ENCODE assay signal across 9 mouse cellular contexts in the genomic region with DNA sequence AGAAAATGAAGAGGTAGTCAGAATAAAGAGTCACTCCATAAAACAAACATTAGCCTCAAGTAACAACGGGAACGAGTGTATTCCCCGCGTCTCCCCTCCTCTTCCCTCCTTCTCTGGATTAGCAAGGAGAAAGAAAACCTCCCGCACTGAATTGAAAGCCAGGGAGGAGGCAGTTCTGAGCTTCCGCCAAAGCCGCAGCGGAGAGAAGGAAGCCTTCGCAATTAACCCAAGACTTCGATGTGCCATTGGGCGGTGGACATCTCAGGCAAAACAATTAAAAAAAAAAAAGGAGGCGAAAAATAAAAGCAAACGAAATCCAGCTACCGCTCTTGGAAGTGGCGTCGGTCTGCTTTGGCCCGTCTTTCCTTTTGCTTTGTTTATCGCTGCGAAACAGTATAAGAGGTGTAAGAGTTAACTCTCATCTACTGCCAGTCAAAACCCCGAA. TPM values are rescaled to one million over a fixed set of nuclear protein-coding genes. Genes with fewer than 3 reads are reported as not detected.
DNase-seq lines count a peak whose midpoint lies in the region; ATAC-seq and TF ChIP-seq lines count a peak whose summit lies in the region.
"Had no signal": no experiment of that assay in that cellular context is flagged by ENCODE, and none has a peak within 500 bp of the region (broad histone marks: within the 10 kb centered on the region; RNA-seq: fewer than 3 reads in every experiment).

No protein-coding gene starts in this region.

- peaks cover 99% of the 10 kb centered on the region for H3K27me3 ChIP-seq in limb, embryonic 15.5 days
- peaks cover 44% of the 10 kb centered on the region for H3K27me3 ChIP-seq in midbrain, postnatal 0 days (ENCODE audit: insufficient read depth, low read length)

- H3K9me3 ChIP-seq in limb, embryonic 15.5 days: no peaks in the 10 kb centered on the region
- no peaks in the 10 kb centered on the region for H3K9me3 ChIP-seq in midbrain, postnatal 0 days (ENCODE audit: low read length)

- no peaks in the 10 kb centered on the region for H3K36me3 ChIP-seq in limb, embryonic 15.5 days
- no peaks in the 10 kb centered on the region for H3K36me3 ChIP-seq in midbrain, postnatal 0 days (ENCODE audit: insufficient read depth, low read length)

- no peak overlapping the region for H3K27ac ChIP-seq in limb, embryonic 15.5 days
- peak overlapping the region; percentile 84 for H3K27ac ChIP-seq in midbrain, postnatal 0 days (ENCODE audit: low read depth, low read length)

- intact Hi-C loops in heart, postnatal 36 days (cut with DNase I): loop anchor here (2.0 to 5.0 kb wide), 2 partner anchors 16 to 156 kb away; no protein-coding TSS in a partner anchor

- peaks cover 31% of the 10 kb centered on the region for H3K4me1 ChIP-seq in limb, embryonic 15.5 days
- no peaks in the 10 kb centered on the region for H3K4me1 ChIP-seq in midbrain, postnatal 0 days (ENCODE audit: insufficient read depth, low read length)

- DNase-seq in 416B (ENCODE audit: low read depth) (peak; percentile 72), ZHBTc4 (ENCODE audit: low read depth, low spot score) (peak; percentile 38)
- peak; percentile 41 to 58 for DNase-seq in heart, postnatal 36 days
- no peak for DNase-seq in midbrain, postnatal 0 days (ENCODE audit: low spot score)
- no peak for DNase-seq in layer of hippocampus, adult 18-20 months (ENCODE audit: low spot score in 2 of 2)
- no peak for DNase-seq in gastrocnemius, postnatal 10 days
- no peak for DNase-seq in adrenal gland, adult 8-10 months

- ATAC-seq in limb, embryonic 15.5 days (ENCODE audit: insufficient number of reproducible peaks, low FRiP score, low TSS enrichment, low read depth): no peak
- no peak for ATAC-seq in midbrain, postnatal 0 days (ENCODE audit: low FRiP score)

- 2% methylated on average over 20 of the region's 20 CpGs for WGBS in limb, embryonic 15.5 days
- WGBS in midbrain, postnatal 0 days: 1% methylated on average over 20 of the region's 20 CpGs

- TF ChIP-seq CTCF in midbrain, postnatal 0 days (IDR thresholded peaks at IDR 0.05): no peak

- H3K4me3 ChIP-seq in limb, embryonic 15.5 days: peak overlapping the region; percentile 43
- H3K4me3 ChIP-seq in midbrain, postnatal 0 days (ENCODE audit: low read depth, low read length): peak overlapping the region; percentile 42

- H3K4me2 ChIP-seq in limb, embryonic 15.5 days: no peak overlapping the region
- H3K4me2 ChIP-seq in midbrain, postnatal 0 days (ENCODE audit: low read depth, low read length, poor library complexity, severe bottlenecking): peak overlapping the region; percentile 46

- no peak overlapping the region for H3K9ac ChIP-seq in limb, embryonic 15.5 days
- H3K9ac ChIP-seq in midbrain, postnatal 0 days (replicated peaks; ENCODE audit: low read length, poor library complexity, severe bottlenecking): peak overlapping the region; percentile 69

RNA-seq across cellular contexts. Expression of gene Tal1, which starts 2.1 kb away (rescaled TPM):
- total RNA-seq in heart, postnatal 36 days (2021): 1 to 10 TPM; 4.0 to 4.3 TPM
- polyA plus RNA-seq in limb, embryonic 15.5 days (2015; fragmentation: Nextera tagmentation; extraction: Ambion mirVana): 0.67 and 1.0 TPM in 2 replicates
- 64.8 and 73.5 TPM in 2 replicates for total RNA-seq in midbrain, postnatal 0 days (2014; rRNA removed)
- polyA plus RNA-seq in midbrain, postnatal 0 days (2015; fragmentation: Nextera tagmentation; extraction: Ambion mirVana): 6.6 and 6.8 TPM in 2 replicates
- 1 to 10 TPM in 1 of 2 experiments, under 1 TPM in 1; 0.84 to 1.3 TPM for total RNA-seq in layer of hippocampus, adult 18-20 months (2021)
- 1 to 10 TPM; 2.0 to 3.7 TPM for total RNA-seq in gastrocnemius, postnatal 10 days (2021)
- 1 to 10 TPM; 1.9 to 4.0 (median 2.6) TPM for total RNA-seq in adrenal gland, adult 8-10 months (2022)

RNA-seq across cellular contexts. Expression of gene Pdzk1ip1, which starts 30.2 kb away (rescaled TPM):
- not detected for total RNA-seq in heart, postnatal 36 days (2021)
- polyA plus RNA-seq in limb, embryonic 15.5 days (2015; fragmentation: Nextera tagmentation; extraction: Ambion mirVana): 94.4 and 100 TPM in 2 replicates
- 1.3 and 1.9 TPM in 2 replicates for total RNA-seq in midbrain, postnatal 0 days (2014; rRNA removed)
- polyA plus RNA-seq in midbrain, postnatal 0 days (2015; fragmentation: Nextera tagmentation; extraction: Ambion mirVana): 3.0 and 3.7 TPM in 2 replicates
- total RNA-seq in layer of hippocampus, adult 18-20 months (2021): under 1 TPM; 0.41 to 0.67 TPM
- total RNA-seq in gastrocnemius, postnatal 10 days (2021): under 1 TPM; 0.28 to 0.45 TPM
- 1 to 10 TPM in 2 of 4 experiments, under 1 TPM in 1, not detected in 1; 0.37 to 1.1 (median 1.0) TPM for total RNA-seq in adrenal gland, adult 8-10 months (2022)
- total RNA-seq: adrenal gland, postnatal 36 days had no signal

RNA-seq across cellular contexts. Expression of gene Stil, which starts 58.4 kb away (rescaled TPM):
- under 1 TPM; 0.16 to 0.28 TPM for total RNA-seq in heart, postnatal 36 days (2021)
- 7.6 and 9.3 TPM in 2 replicates for polyA plus RNA-seq in limb, embryonic 15.5 days (2015; fragmentation: Nextera tagmentation; extraction: Ambion mirVana)
- total RNA-seq in midbrain, postnatal 0 days (2014; rRNA removed): 1.9 and 2.6 TPM in 2 replicates
- 1.4 and 1.8 TPM in 2 replicates for polyA plus RNA-seq in midbrain, postnatal 0 days (2015; fragmentation: Nextera tagmentation; extraction: Ambion mirVana)
- total RNA-seq in layer of hippocampus, adult 18-20 months (2021): under 1 TPM; 0.15 to 0.20 TPM
- 1 to 10 TPM; 1.9 to 2.8 TPM for total RNA-seq in gastrocnemius, postnatal 10 days (2021)
- under 1 TPM; 0.52 to 0.89 (median 0.54) TPM for total RNA-seq in adrenal gland, adult 8-10 months (2022)

Comparison
In these comparisons a context has a peak if more than half of its experiments do, and no peak if none do; other contexts are left out.
1. DNase-seq: peak in 416B (single experiment), ZHBTc4 (single experiment) and heart, postnatal 36 days (2 of 2); none in midbrain, postnatal 0 days (single experiment), layer of hippocampus, adult 18-20 months (0 of 2), gastrocnemius, postnatal 10 days (single experiment) and adrenal gland, adult 8-10 months (single experiment).
2. RNA of gene Tal1, which starts 2.1 kb away (total RNA-seq): 64.8 to 73.5 TPM in midbrain, postnatal 0 days; 4.0 to 4.3 TPM in heart, postnatal 36 days, 2.0 to 3.7 TPM in gastrocnemius, postnatal 10 days, 1.9 to 4.0 TPM in adrenal gland, adult 8-10 months and 0.84 to 1.3 TPM in layer of hippocampus, adult 18-20 months; every median in the first group is over 10 times any median in the second.